Mouse (Mus musculus) intestine, embryonic 15.5 days (tissue): ENCODE results near the gene Smad6. TPM values are rescaled to one million over a fixed set of nuclear protein-coding genes. Genes with fewer than 3 reads are reported as not detected.
A peak's percentile ranks its signal among the peaks of the same experiment; 100 is the strongest.

Experiments used
- ATAC-seq: fragments of 200-750 bp; cut with Nextera tagmentation; 2 replicates; pipeline ENCODE4 v1.8.0; 2017; ENCODE audit warnings: moderate TSS enrichment, moderate library complexity
- H3K27ac ChIP-seq: fragments of 300-500 bp; sonication (generic); 2 replicates; pipeline ENCODE4 v1.5.1; 2015; ENCODE audit warnings: mild to moderate bottlenecking, inconsistent platforms
- H3K27me3 ChIP-seq: fragments of 300-500 bp; sonication (generic); replicated peaks from 2 replicates; pipeline ENCODE4 v1.6.1; 2015; ENCODE audit warnings: inconsistent platforms
- H3K36me3 ChIP-seq: fragments of 300-500 bp; sonication (generic); 2 replicates; pipeline ENCODE4 v1.6.1; 2015; ENCODE audit warnings: inconsistent platforms
- H3K4me1 ChIP-seq: fragments of 300-500 bp; sonication (generic); replicated peaks from 2 replicates; pipeline ENCODE4 v1.6.1; 2015; ENCODE audit warnings: inconsistent platforms
- H3K4me2 ChIP-seq: fragments of 300-500 bp; sonication (generic); replicated peaks from 2 replicates; pipeline ENCODE4 v1.6.1; 2015; ENCODE audit warnings: mild to moderate bottlenecking, inconsistent platforms
- H3K4me3 ChIP-seq: fragments of 300-500 bp; sonication (generic); replicated peaks from 2 replicates; pipeline ENCODE4 v1.5.1; 2015; ENCODE audit warnings: inconsistent platforms
- H3K9ac ChIP-seq: fragments of 300-500 bp; sonication (generic); 2 replicates; pipeline ENCODE4 v1.6.1; 2015; ENCODE audit warnings: inconsistent platforms
- H3K9me3 ChIP-seq: fragments of 300-500 bp; sonication (generic); 2 replicates; pipeline ENCODE4 v1.6.1; 2016; ENCODE audit warnings: inconsistent platforms
- WGBS: fragments of 180-500 bp; shearing (Covaris S2); methylation state at CpG from one replicate; pipeline ENCODE4 v1.1.7; 2015; 5-methylcytosine and 5-hydroxymethylcytosine counted together
- polyA plus RNA-seq: library from polyadenylated mRNA; unstranded; fragments of >200 nt; fragmentation: Nextera tagmentation; extraction: Ambion mirVana; gene quantifications from 2 replicates; pipeline ENCODE4 v1.2.1, GENCODE M21; 2015

Gene Smad6
- polyA plus RNA-seq, 1 experiment from 2014 or later, result 11.9 TPM

DNA sequence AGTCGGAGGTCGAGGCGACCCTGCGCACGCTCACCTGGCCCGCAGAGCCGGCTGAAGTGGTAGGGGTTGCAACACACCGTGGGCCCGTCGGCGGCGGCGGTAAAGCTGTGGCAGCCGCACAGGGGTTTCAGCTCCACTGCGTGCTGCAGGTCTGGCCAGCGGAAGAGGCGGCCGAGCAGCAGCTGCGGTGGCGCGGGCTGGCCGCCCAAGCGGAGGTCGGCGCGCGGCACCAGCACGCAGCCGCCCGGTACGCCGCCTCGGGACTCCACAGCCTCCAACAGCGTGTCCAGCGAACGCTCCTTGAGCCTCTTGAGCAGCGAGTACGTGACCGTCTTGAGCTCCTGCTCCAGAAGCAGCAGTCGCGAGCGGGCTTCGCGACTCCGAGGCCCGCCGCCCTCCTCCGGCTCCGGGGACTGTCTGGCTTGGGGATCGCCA is 1.7 kb downstream of the Smad6 start:
- Histone ChIP-seq H3K27ac (peak overlapping the region; percentile 93), H3K4me1 (peaks cover 48% of the 10 kb centered on the region)

DNA sequence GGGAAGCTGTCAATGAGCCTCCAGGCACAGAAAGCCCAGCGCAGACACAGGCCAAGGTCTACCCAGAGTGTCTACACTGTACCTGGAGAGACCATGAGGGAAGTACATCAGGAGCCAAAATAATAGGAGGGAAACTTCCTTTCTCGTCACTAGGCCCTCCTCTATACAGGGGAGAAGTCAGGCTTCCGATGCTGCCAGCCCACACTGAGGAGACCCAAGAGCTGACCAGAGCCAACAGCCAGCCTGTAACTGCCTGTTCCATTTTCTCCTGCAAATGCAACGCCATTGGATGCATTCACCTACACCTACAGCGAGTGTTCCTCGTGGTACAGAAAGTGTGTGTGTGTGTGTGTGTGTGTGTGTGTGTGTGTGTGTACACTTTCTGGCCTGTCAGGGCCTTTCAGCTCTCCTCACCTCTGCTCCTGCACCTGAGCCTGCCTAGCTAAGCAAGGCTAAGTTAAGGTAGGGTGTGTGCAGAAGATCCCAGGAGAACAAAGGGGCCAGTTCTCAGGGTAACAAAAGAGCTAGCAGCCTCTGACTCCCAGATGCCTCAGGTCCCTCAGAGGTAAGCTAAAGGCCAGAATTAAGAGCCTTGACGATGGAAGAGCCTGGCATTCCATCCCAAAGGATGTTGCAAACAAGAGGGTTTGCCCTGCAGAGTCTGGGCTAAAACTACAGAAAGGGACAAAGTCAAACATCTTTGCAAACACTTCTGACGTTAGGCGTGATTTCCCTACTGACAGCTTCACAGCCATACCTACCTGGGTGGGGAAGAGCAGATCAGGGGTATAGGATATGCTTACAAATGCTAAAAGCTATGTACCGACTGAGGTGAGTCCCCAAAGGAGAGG is 2.6 kb downstream of the Smad6 start:
- H3K4me2 ChIP-seq, result peak overlapping the region; percentile 92
- H3K9ac ChIP-seq, result peak overlapping the region; percentile 97
- H3K36me3 ChIP-seq, result no peaks in the 10 kb centered on the region
- peak overlapping the region; percentile 91 for H3K4me3 ChIP-seq
- H3K4me1 ChIP-seq, result peaks cover 48% of the 10 kb centered on the region
- WGBS, result 5% methylated on average over 10 of the region's 10 CpGs
- no peaks in the 10 kb centered on the region for H3K27me3 ChIP-seq
- no peak for ATAC-seq
- H3K9me3 ChIP-seq, result no peaks in the 10 kb centered on the region
- H3K27ac ChIP-seq, result peak overlapping the region; percentile 93

More for the DNA sequence above, 1.7 kb downstream of the Smad6 start:
- no peaks in the 10 kb centered on the region for H3K36me3 ChIP-seq
- no peaks in the 10 kb centered on the region for H3K9me3 ChIP-seq
- H3K27me3 ChIP-seq, result no peaks in the 10 kb centered on the region
- H3K9ac ChIP-seq, result peak overlapping the region; percentile 97
- under 1% methylated on average over 50 of the region's 50 CpGs for WGBS
- no peak for ATAC-seq
- H3K4me3 ChIP-seq, result peak overlapping the region; percentile 91
- peak overlapping the region; percentile 92 for H3K4me2 ChIP-seq

DNA sequence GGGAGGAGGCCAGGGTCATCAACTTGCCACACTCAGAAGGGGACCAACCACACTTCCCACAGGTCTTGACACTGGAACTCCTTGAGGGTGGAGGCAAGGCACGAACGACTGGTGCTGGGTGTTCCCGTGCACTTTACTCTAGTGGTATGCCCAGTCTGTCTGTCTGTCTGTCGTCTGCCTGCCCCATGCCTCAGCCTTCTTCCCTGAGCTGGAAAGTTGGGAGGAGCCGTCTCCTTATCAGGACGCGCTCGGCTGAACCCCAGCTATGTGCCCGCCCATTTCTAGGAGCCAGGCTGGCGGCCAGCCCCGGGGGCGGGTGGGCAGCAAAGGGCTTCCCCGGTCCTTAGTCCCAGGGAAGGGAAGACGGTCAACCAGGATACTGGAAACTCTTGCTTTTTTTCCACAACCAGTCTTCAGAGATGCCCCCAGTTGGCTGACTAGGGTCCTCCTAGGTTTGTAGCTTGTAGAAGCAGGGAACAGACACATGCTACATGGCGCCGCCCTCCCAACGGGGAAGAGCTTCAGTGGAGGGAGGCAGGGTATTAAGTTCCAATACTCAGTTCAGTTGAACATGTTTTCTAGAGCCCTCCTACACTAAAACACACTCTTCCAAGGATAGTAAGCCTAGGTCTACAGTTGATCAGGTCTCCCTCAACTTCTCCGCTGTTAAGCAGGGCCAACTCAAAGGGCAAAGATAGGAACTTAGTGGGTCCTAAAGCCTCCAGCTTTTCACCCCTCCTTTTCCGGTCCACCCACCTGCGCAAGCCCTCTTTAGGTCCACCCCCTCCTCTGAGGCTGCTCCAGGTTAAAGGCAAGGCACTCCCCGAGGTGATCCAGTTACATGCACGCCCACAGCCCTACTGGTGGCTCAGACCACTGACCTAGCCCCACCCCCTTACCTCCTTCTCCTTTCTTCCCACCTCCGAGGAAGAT is 3.7 kb downstream of the Smad6 start:
- H3K9ac ChIP-seq, result peak overlapping the region; percentile 97
- H3K36me3 ChIP-seq, result no peaks in the 10 kb centered on the region
- WGBS, result 3% methylated on average over 23 of the region's 23 CpGs
- H3K4me2 ChIP-seq, result peak overlapping the region; percentile 92
- ATAC-seq, result peak; percentile 68
- no peaks in the 10 kb centered on the region for H3K27me3 ChIP-seq
- peak overlapping the region; percentile 93 for H3K27ac ChIP-seq
- H3K9me3 ChIP-seq, result no peaks in the 10 kb centered on the region
- peak overlapping the region; percentile 91 for H3K4me3 ChIP-seq
- H3K4me1 ChIP-seq, result peaks cover 43% of the 10 kb centered on the region

DNA sequence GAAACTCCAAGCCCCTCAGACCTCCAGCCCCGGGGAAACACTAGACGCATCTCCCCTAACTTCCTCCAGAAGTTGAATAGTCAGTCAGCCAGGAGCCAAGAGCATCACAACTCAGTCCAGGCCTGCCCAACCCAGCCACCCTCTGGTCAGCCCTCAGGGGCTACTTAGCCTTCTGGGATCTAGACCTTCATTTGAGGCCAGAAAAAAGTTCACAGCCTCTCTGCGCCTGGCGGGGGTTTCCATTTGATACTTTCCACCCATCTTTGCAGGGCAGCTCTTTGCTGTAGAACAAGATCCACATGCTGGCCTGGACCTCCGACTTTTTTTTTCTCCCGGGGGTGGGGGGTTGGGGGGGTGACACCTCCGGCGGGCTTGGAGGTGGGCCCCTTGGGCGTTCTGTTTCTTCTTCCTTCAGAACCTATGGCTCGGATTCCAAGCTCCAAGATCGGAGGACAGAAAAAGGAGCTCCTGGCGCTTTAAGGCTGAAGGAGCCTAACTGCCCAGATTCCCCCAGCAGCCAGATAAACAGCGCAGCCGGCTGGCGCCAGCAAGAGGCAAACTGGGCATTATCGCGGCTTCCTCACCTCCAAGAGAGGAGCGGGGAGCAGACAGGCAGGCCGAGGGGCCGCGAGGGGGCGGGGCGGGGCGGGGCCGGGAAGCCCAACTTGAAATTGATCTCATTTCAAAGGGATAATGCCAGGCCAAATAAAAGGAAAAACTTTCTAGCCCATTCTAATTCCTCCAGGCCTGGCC is 5.0 kb downstream of the Smad6 start:
- Histone ChIP-seq H3K4me3 (peak overlapping the region; percentile 91), H3K9me3 (no peaks in the 10 kb centered on the region), H3K27me3 (no peaks in the 10 kb centered on the region), H3K36me3 (peaks cover 8% of the 10 kb centered on the region), H3K4me2 (peak overlapping the region; percentile 92), H3K27ac (peak overlapping the region; percentile 93), H3K9ac (peak overlapping the region; percentile 97; the same call in 1 of the 2 replicates), H3K4me1 (peaks cover 43% of the 10 kb centered on the region)
- ATAC-seq, result no peak
- WGBS, result 4% methylated on average over 24 of the region's 25 CpGs

DNA sequence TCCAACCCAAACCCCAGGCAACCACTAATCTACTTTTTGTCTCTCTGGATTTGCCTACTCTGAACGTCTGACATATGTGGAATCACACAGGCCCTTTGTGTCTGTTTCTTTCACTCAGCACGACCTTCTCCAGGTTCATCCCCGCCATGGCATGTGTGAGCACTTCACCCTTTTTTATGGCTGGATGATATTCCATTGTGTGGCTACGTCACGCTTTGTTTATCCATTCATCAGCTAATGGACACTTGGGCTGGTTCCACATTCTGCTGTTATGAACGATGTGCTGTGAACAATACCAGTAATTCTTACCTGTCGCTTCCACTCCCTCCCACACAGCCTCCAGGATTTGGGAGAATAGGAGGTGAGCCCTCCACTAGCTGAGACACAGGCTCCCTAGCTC is 5.8 kb downstream of the Smad6 start:
- Histone ChIP-seq H3K9me3 (no peaks in the 10 kb centered on the region), H3K4me1 (peaks cover 43% of the 10 kb centered on the region), H3K36me3 (peaks cover 15% of the 10 kb centered on the region), H3K4me2 (peak overlapping the region; percentile 92; the same call in 1 of the 2 replicates), H3K9ac (no peak overlapping the region), H3K4me3 (no peak overlapping the region), H3K27ac (no peak overlapping the region), H3K27me3 (no peaks in the 10 kb centered on the region)
- 51% methylated on average over 7 of the region's 7 CpGs for WGBS
- no peak for ATAC-seq

DNA sequence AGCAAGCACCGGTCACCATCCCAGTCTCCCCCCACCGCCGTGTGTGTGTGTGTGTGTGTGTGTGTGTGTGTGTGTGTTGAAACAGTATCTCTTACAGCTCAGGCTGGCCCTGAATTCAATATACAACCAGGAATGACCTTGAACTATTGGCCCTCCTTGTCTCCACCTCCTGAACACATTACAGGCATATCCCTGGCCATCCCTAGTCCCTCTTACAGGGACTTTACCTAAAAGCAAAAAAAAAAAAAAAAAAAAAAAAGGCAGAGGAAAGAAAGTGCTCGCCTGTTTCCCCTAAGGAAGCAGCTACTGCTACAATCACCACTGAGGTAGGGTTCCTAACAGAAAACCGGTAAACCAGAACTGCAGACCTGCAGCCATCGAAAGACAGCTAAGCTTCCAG is 7.1 kb downstream of the Smad6 start:
- no peak overlapping the region for H3K4me3 ChIP-seq
- 55% methylated on average over 6 of the region's 6 CpGs for WGBS

DNA sequence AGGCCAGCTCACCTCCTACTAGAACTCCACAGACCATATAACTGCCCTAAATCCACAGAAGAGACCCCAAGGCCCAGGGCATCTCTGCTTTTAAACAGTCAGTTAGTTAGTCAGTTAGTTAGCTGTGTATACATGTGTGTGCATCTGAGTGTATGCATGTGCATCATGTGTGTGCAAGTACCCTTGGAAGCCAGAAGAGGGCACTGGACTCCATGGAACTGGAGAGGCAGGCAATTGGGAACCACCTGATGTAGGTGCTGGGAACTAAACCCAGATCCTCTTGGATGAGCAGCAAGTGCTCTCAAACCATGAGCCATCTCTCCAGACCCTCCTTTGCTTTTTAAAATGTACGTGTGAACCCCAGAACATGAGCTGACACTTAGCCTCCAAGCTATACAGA is 10.5 kb downstream of the Smad6 start:
- Histone ChIP-seq H3K4me2 (no peak overlapping the region), H3K36me3 (peaks cover 26% of the 10 kb centered on the region), H3K4me3 (no peak overlapping the region), H3K27me3 (no peaks in the 10 kb centered on the region), H3K27ac (no peak overlapping the region), H3K9ac (no peak overlapping the region), H3K4me1 (peaks cover 15% of the 10 kb centered on the region), H3K9me3 (no peaks in the 10 kb centered on the region)
- 96% methylated on average over 1 of the region's 1 CpGs for WGBS
- no peak for ATAC-seq

More for the DNA sequence above, 7.1 kb downstream of the Smad6 start:
- Histone ChIP-seq H3K4me2 (0 out of 2 replicates have a peak overlapping the region, but pooled peaks have one; percentile 15), H3K9me3 (no peaks in the 10 kb centered on the region), H3K27ac (peak overlapping the region; percentile 25), H3K9ac (no peak overlapping the region), H3K27me3 (no peaks in the 10 kb centered on the region), H3K36me3 (peaks cover 17% of the 10 kb centered on the region), H3K4me1 (peaks cover 43% of the 10 kb centered on the region)
- no peak for ATAC-seq

DNA sequence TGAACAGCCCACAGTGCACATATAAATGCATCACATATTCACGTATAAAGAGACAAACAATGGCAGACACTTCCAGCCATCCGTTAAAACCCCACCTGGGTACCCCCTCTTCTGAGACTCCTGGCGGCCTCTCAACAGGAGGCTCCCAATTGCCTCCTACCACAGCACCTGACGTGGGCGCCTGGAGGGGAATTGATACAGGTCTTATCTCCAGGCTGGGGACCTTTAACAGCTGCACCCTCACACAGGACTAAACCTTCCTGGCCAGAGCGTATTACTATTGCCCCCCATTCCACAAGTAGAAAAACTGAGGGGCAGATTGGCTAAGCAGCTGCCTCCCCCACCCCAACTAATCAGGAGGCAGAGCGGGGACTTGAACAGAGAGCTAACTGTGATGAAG is 18.9 kb downstream of the Smad6 start:
- Histone ChIP-seq H3K9ac (no peak overlapping the region), H3K27me3 (no peaks in the 10 kb centered on the region), H3K4me2 (no peak overlapping the region), H3K4me3 (no peak overlapping the region), H3K9me3 (no peaks in the 10 kb centered on the region), H3K36me3 (peaks cover 19% of the 10 kb centered on the region), H3K4me1 (peaks cover 19% of the 10 kb centered on the region), H3K27ac (no peak overlapping the region)
- no peak for ATAC-seq
- 85% methylated on average over 7 of the region's 7 CpGs for WGBS

DNA sequence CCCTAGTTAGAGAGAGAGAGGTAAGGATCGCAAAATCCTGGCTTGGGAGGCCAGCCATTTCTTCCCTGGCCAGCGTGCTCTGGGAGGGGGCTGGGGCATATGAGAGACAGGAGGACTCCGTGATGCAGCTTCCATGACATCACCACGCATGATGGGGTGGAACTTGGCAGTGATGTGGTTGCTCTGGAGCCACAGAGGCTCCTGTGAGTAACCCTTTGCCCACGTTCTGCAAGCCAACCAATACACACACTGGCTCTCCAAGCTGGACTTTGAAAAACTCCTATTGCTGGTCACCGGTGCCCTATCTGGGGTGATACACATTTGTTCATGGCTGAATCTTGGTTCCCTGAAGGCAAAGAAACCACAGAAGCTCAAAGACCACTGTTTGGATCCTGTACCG is 20.8 kb downstream of the Smad6 start:
- Histone ChIP-seq H3K4me2 (no peak overlapping the region), H3K4me3 (no peak overlapping the region), H3K27ac (no peak overlapping the region), H3K9ac (no peak overlapping the region), H3K36me3 (peaks cover 15% of the 10 kb centered on the region), H3K9me3 (no peaks in the 10 kb centered on the region), H3K27me3 (no peaks in the 10 kb centered on the region), H3K4me1 (peaks cover 19% of the 10 kb centered on the region)
- WGBS, result 78% methylated on average over 7 of the region's 7 CpGs
- no peak for ATAC-seq

DNA sequence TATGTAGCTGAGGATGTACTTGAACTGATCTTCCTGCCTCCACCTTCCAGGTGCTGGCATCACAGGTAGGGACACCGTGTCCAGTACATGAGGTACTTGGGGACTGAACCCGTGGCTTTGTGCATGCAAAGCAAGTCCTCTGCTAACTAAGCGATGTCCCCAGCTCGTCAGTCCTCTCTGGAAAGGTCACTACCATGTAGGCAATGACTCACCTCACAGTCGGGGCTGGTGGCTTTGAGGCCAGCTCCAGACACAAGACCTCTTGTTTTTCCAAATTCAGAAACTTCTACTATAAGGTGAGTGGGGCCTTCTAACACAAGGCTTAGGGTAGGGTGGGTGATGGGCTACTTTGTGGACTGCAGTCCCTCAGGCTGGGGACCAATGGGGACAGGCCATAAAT is 21.8 kb downstream of the Smad6 start:
- H3K4me3 ChIP-seq, result no peak overlapping the region
- ATAC-seq, result no peak
- WGBS, result 81% methylated on average over 5 of the region's 5 CpGs
- peaks cover 19% of the 10 kb centered on the region for H3K4me1 ChIP-seq
- no peak overlapping the region for H3K27ac ChIP-seq
- peaks cover 19% of the 10 kb centered on the region for H3K36me3 ChIP-seq
- no peak overlapping the region for H3K9ac ChIP-seq
- no peak overlapping the region for H3K4me2 ChIP-seq
- H3K27me3 ChIP-seq, result no peaks in the 10 kb centered on the region
- no peaks in the 10 kb centered on the region for H3K9me3 ChIP-seq

DNA sequence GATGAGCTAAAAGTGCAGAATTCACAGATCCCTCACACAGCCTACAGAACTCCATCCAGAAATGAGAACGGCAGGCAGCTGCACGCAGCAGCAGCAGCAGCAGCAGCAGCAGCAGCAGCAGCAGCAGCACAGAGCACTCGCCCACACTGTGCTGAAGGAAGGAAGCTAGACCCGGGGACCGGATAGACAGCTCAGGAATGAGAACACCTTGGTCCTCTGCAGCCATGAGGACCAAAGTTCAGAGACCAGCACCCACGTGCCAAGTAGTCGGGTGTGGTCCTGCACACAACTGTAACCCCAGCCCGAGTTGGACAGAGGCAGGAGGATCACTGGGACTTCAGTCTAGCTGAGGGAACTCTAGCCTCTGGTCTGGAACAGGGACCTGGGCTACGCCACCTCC is 22.7 kb downstream of the Smad6 start:
- Histone ChIP-seq H3K36me3 (peaks cover 19% of the 10 kb centered on the region), H3K4me1 (peaks cover 19% of the 10 kb centered on the region), H3K4me2 (0 out of 2 replicates have a peak overlapping the region, but pooled peaks have one; percentile 3), H3K9me3 (no peaks in the 10 kb centered on the region), H3K27me3 (no peaks in the 10 kb centered on the region), H3K9ac (no peak overlapping the region), H3K4me3 (no peak overlapping the region), H3K27ac (0 out of 2 replicates have a peak overlapping the region, but pooled peaks have one; percentile 22)
- peak; percentile 80 for ATAC-seq
- 67% methylated on average over 9 of the region's 9 CpGs for WGBS
